Mouse (Mus musculus): ENCODE measurements at regions not wholly inside any gene's neighbourhood (a gene's known extent, or its start where the extent isn't known, plus 50 kb on each side); places are given as distances from the start of the nearest gene placed in this dataset.

DNA sequence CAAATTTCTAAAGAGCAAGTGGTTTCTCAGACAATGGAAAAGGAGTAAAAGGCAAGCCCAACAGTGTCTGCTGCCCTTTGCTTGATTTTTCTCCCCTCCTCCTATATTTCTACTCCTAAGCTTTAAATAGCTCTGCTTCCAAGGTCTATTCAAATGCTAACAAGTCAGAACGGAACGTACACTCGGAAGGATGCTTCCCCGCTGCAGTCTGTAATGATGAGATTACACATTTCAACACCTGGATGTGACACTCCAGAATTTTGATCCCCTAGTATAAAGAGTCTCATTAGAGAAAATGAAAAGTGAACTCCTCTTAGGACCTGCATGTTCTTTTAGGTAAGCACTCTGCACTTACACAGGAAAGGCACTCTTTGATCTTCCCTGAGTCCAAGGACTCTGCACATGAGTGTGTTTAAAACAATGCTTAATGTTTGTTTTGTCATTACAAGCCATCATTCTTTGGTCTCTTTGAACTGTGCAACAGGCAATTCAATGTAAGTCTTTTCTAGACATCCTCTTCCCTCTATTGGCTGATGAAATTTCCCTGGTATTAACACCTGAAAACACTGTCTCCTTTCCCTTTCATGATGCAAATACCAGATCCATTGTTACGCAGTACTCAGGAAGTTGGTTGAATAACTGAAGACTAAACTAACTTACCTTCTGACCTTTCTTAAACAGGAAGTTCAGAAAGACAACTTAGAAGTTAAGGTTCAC is 278.7 kb downstream of the Epha7 start:
- ATAC-seq (ENCODE audit: insufficient read depth, low FRiP score, low TSS enrichment) (no peak), DNase-seq (ENCODE audit: low spot score) (no peak)
- no peaks in the 10 kb centered on the region for H3K27me3 ChIP-seq (ENCODE audit: control insufficient read depth, insufficient read depth, low read length)
- H3K4me3 ChIP-seq (ENCODE audit: low read depth, low read length), result no peak overlapping the region
- no peaks in the 10 kb centered on the region for H3K36me3 ChIP-seq (ENCODE audit: control insufficient read depth, insufficient read depth, low read length)
- no peaks in the 10 kb centered on the region for H3K9me3 ChIP-seq (ENCODE audit: control insufficient read depth, low read length)
- no peak overlapping the region for H3K27ac ChIP-seq (ENCODE audit: low read depth, low read length)
- H3K4me1 ChIP-seq (ENCODE audit: control insufficient read depth, insufficient read depth, low read length), result no peaks in the 10 kb centered on the region
- H3K4me2 ChIP-seq (ENCODE audit: low read depth), result no peak overlapping the region
- WGBS, result 51% methylated on average over 5 of the region's 5 CpGs
- H3K9ac ChIP-seq (ENCODE audit: low read length), result no peak overlapping the region

DNA sequence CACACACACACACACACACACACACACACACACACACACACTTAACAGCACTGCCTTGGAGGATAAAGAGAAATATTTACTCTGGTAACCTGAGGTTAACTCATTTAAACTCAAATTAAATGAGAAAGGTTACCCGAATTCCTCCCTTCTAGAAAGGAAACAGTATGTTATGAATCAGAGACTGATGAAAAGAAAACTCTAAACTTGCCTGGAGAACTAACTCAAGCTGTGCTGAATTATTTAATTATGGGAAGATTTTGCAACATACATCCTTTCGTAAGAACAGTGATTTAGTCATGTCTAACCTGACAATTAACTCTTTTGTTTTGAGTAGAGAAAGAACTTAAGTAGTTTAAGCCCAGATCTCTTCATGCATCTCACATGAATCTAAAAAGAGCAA is 289.4 kb downstream of the Epha7 start:
- Histone ChIP-seq H3K4me1 (ENCODE audit: control insufficient read depth, insufficient read depth, low read length) (no peaks in the 10 kb centered on the region), H3K9me3 (ENCODE audit: control insufficient read depth, low read length) (no peaks in the 10 kb centered on the region), H3K36me3 (ENCODE audit: control insufficient read depth, insufficient read depth, low read length) (no peaks in the 10 kb centered on the region), H3K27ac (ENCODE audit: low read depth, low read length) (no peak overlapping the region), H3K27me3 (ENCODE audit: control insufficient read depth, insufficient read depth, low read length) (no peaks in the 10 kb centered on the region), H3K9ac (ENCODE audit: low read length) (no peak overlapping the region), H3K4me2 (ENCODE audit: low read depth) (no peak overlapping the region), H3K4me3 (ENCODE audit: low read depth, low read length) (no peak overlapping the region)
- 80% methylated on average over 2 of the region's 2 CpGs for WGBS
- ATAC-seq (ENCODE audit: insufficient read depth, low FRiP score, low TSS enrichment), result no peak
- DNase-seq (ENCODE audit: low spot score), result no peak

DNA sequence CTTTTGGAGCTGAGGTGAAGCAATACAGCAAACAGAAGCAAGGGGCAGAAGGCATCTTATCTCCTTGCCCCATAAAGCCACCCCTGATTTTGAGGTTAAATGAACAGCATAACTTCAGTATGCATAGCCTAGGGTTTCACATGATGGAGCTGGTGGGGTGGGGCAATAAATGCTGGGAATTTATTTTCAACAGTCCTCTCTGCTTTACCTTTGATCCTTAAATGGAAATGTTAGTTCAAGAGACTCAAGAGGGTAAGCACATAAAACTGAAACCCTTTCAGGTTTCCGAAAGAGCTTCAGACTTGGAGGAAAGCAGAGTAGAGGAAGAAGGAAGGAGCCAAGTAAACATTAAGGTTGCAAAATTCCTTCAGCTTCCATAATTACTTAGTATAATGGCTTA is 290.5 kb downstream of the Epha7 start:
- Histone ChIP-seq H3K36me3 (ENCODE audit: control insufficient read depth, insufficient read depth, low read length) (no peaks in the 10 kb centered on the region), H3K27ac (ENCODE audit: low read depth, low read length) (no peak overlapping the region), H3K27me3 (ENCODE audit: control insufficient read depth, insufficient read depth, low read length) (no peaks in the 10 kb centered on the region), H3K4me1 (ENCODE audit: control insufficient read depth, insufficient read depth, low read length) (no peaks in the 10 kb centered on the region), H3K4me2 (ENCODE audit: low read depth) (no peak overlapping the region), H3K9me3 (ENCODE audit: control insufficient read depth, low read length) (no peaks in the 10 kb centered on the region), H3K4me3 (ENCODE audit: low read depth, low read length) (no peak overlapping the region), H3K9ac (ENCODE audit: low read length) (no peak overlapping the region)
- no peak for DNase-seq (ENCODE audit: low spot score)
- no peak for ATAC-seq (ENCODE audit: insufficient read depth, low FRiP score, low TSS enrichment)
- WGBS, result 80% methylated on average over 1 of the region's 1 CpGs

DNA sequence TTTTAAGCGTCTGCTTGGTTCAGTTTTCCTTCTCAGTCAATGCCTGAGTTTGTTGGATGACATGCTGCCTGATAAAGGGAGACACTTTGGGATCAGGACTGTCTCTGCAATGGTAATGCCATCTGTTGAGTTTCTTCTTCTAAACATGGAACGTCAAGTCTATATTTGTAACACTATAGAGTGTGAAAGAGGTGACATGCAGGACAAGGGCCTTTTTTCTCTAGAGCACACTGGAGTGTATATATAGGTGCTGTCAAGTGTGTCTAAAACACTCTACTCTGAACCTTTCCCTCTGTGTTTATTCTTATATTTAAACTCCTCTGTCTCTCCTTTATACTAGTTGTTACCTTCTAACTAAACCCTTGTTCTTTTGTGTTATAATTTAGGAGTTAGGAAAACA is 299.6 kb downstream of the Epha7 start:
- ATAC-seq (ENCODE audit: insufficient read depth, low FRiP score, low TSS enrichment), result no peak
- no peak overlapping the region for H3K27ac ChIP-seq (ENCODE audit: low read depth, low read length)
- no peaks in the 10 kb centered on the region for H3K27me3 ChIP-seq (ENCODE audit: control insufficient read depth, insufficient read depth, low read length)
- DNase-seq (ENCODE audit: low spot score), result no peak
- no peaks in the 10 kb centered on the region for H3K4me1 ChIP-seq (ENCODE audit: control insufficient read depth, insufficient read depth, low read length)
- no peak overlapping the region for H3K4me3 ChIP-seq (ENCODE audit: low read depth, low read length)
- no peak overlapping the region for H3K9ac ChIP-seq (ENCODE audit: low read length)
- no peaks in the 10 kb centered on the region for H3K36me3 ChIP-seq (ENCODE audit: control insufficient read depth, insufficient read depth, low read length)
- H3K4me2 ChIP-seq (ENCODE audit: low read depth), result no peak overlapping the region
- WGBS, result 78% methylated on average over 2 of the region's 2 CpGs
- no peaks in the 10 kb centered on the region for H3K9me3 ChIP-seq (ENCODE audit: control insufficient read depth, low read length)

DNA sequence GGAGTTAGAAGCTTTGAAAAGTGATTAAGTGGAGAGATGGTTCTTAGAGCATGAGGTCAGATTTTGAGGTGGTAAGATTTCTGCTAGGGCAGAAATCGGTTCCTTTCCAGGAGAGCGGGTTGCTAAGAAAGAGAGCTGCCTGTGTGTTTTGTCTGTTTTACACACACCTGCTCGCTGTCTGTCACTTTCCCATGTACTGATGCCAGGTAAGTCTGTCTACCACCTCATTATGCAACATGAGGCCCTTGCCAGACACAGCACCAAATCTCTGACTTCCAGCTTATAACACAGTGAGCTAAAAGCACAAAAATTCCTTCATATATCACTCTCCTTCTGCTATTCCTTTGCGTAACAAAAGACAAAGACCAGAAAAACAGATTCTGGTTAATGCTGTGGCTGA is 304.1 kb downstream of the Epha7 start:
- H3K27me3 ChIP-seq (ENCODE audit: control insufficient read depth, insufficient read depth, low read length), result no peaks in the 10 kb centered on the region
- H3K9me3 ChIP-seq (ENCODE audit: control insufficient read depth, low read length), result no peaks in the 10 kb centered on the region
- H3K4me1 ChIP-seq (ENCODE audit: control insufficient read depth, insufficient read depth, low read length), result peaks cover 4% of the 10 kb centered on the region
- H3K4me3 ChIP-seq (ENCODE audit: low read depth, low read length), result no peak overlapping the region
- no peak overlapping the region for H3K27ac ChIP-seq (ENCODE audit: low read depth, low read length)
- WGBS, result 86% methylated on average over 4 of the region's 4 CpGs
- ATAC-seq (ENCODE audit: insufficient read depth, low FRiP score, low TSS enrichment) (no peak), DNase-seq (ENCODE audit: low spot score) (no peak)
- H3K4me2 ChIP-seq (ENCODE audit: low read depth), result no peak overlapping the region
- no peaks in the 10 kb centered on the region for H3K36me3 ChIP-seq (ENCODE audit: control insufficient read depth, insufficient read depth, low read length)
- no peak overlapping the region for H3K9ac ChIP-seq (ENCODE audit: low read length)

DNA sequence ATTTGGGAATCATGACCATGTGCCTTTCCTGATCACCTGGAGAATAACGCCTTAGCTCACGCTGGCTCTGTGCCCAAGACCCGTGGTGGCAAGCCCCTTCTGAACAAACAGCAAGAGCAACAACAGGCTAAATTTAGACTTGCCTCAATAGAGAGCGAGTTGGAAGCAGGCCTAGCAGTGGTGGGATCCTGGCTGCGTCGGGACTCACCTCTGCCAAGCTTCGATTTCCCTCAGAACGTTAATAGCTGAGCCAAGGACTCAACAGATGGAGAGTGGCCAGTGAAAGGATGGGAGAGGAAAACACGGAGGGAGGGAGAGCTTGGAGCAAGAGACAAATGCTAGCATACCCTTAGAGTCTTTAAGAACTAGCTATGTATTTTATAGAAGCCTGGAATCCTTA is 305.0 kb downstream of the Epha7 start:
- H3K4me2 ChIP-seq (ENCODE audit: low read depth), result no peak overlapping the region
- peaks cover 4% of the 10 kb centered on the region for H3K4me1 ChIP-seq (ENCODE audit: control insufficient read depth, insufficient read depth, low read length)
- 78% methylated on average over 9 of the region's 9 CpGs for WGBS
- no peaks in the 10 kb centered on the region for H3K27me3 ChIP-seq (ENCODE audit: control insufficient read depth, insufficient read depth, low read length)
- no peaks in the 10 kb centered on the region for H3K36me3 ChIP-seq (ENCODE audit: control insufficient read depth, insufficient read depth, low read length)
- no peak overlapping the region for H3K27ac ChIP-seq (ENCODE audit: low read depth, low read length)
- H3K9me3 ChIP-seq (ENCODE audit: control insufficient read depth, low read length), result no peaks in the 10 kb centered on the region
- ATAC-seq (ENCODE audit: insufficient read depth, low FRiP score, low TSS enrichment), result no peak
- no peak overlapping the region for H3K4me3 ChIP-seq (ENCODE audit: low read depth, low read length)
- no peak overlapping the region for H3K9ac ChIP-seq (ENCODE audit: low read length)
- no peak for DNase-seq (ENCODE audit: low spot score)

DNA sequence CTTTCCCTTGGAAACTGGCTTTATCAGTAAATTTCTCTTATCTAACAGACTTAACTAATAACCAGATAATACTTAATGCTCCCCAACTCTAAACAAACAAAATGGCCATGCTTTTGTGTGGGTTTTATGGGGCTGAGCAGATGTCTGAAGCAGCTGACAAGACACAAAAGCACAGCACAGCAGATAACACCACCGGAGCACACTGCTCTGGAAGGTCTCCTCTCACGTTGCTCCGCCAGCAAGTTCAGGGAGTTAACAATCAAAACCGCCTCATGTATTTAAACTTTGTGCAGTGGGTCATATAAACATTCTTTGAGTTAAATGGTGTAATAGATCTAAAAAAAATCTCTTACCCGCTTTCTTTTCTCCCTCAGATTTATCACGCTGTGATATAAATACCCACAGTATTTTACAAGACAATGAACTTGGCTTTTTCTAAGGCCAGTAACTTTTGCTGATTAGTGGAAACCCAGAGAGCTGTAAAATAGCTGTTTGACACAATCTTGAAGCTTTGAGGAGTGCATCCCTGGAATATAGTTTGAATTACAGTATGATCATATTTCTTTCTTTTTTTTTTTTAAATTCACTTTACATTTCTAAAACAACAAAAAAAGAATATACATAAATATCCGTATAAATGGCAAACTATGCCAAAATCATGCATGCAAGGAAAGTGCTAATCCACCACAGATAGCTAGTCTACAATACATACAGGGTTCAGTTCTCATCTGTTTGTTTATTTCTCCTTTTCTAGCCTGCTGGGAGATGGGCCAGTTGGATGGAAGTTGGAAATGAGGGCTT is 305.9 kb downstream of the Epha7 start:
- Histone ChIP-seq H3K4me3 (ENCODE audit: low read depth, low read length) (no peak overlapping the region), H3K27me3 (ENCODE audit: control insufficient read depth, insufficient read depth, low read length) (no peaks in the 10 kb centered on the region), H3K36me3 (ENCODE audit: control insufficient read depth, insufficient read depth, low read length) (no peaks in the 10 kb centered on the region), H3K27ac (ENCODE audit: low read depth, low read length) (no peak overlapping the region), H3K9me3 (ENCODE audit: control insufficient read depth, low read length) (no peaks in the 10 kb centered on the region), H3K9ac (ENCODE audit: low read length) (no peak overlapping the region), H3K4me1 (ENCODE audit: control insufficient read depth, insufficient read depth, low read length) (peaks cover 4% of the 10 kb centered on the region), H3K4me2 (ENCODE audit: low read depth) (no peak overlapping the region)
- peak; percentile 18 for DNase-seq (ENCODE audit: low spot score)
- WGBS, result 40% methylated on average over 7 of the region's 7 CpGs
- peak; percentile 74; the same call in 1 of the 2 replicates for ATAC-seq (ENCODE audit: insufficient read depth, low FRiP score, low TSS enrichment)

DNA sequence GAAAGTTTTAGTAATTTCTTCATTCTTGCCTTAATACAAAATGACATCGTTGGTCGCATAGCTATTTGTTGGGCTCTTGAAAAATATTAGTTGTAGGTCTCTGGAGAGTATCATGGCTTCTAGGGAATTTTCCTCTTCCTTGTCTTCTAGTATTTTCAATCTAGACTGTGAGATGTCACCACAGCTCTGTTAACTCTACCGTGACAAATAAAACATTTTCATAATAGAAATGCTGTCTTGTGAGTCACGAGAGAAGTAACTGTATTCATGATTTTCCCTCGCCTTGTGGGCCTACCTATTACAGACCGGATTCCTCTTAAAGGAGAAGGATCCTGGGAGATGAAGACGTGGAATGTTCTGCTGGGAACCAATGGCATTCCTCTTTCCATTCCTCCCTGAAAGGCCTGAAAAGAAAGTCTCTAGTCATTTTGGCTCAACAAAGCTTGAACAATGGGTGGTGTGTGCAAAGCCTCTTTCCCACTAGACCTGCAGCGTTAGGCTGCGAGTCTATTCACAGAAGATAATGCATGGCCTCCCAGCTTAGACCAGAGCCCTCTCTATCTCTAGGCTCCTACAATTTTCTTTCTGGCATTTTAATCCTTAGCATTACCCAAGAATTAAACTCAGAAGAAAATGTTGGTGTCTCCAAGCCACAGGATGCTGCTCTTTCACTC is 306.7 kb downstream of the Epha7 start:
- Histone ChIP-seq H3K9me3 (ENCODE audit: control insufficient read depth, low read length) (no peaks in the 10 kb centered on the region), H3K36me3 (ENCODE audit: control insufficient read depth, insufficient read depth, low read length) (no peaks in the 10 kb centered on the region), H3K4me1 (ENCODE audit: control insufficient read depth, insufficient read depth, low read length) (peaks cover 4% of the 10 kb centered on the region), H3K27me3 (ENCODE audit: control insufficient read depth, insufficient read depth, low read length) (no peaks in the 10 kb centered on the region), H3K9ac (ENCODE audit: low read length) (no peak overlapping the region), H3K4me3 (ENCODE audit: low read depth, low read length) (no peak overlapping the region), H3K4me2 (ENCODE audit: low read depth) (no peak overlapping the region), H3K27ac (ENCODE audit: low read depth, low read length) (no peak overlapping the region)
- ATAC-seq (ENCODE audit: insufficient read depth, low FRiP score, low TSS enrichment) (0 out of 2 replicates have a peak, but pooled peaks have one; percentile 46), DNase-seq (ENCODE audit: low spot score) (peak; percentile 20)
- 53% methylated on average over 9 of the region's 9 CpGs for WGBS

All from neural tube, embryonic 11.5 days (tissue).